ENCODE assay signal across 19 mouse cellular contexts in the genomic region with DNA sequence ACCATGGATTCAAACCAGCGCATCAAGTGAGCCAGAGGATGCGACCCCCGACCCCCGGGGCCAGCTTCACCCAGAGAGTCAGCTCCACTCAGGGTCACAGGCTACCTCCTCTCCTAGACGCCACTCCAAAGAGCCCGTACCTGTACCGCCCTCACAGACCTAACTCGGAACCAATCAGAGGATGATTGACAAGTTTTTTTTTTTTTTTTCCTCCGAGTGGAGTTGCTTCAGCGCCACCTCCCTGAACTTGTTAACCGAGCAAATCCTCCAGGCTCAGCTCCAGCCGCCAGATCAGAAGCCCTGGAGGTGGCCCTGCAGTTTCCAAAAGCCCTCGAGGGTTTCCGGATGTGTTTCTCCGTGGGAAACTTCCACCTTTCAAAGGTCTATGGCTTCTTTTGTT. TPM values are rescaled to one million over a fixed set of nuclear protein-coding genes. Genes with fewer than 3 reads are reported as not detected.
"Had no signal": no experiment of that assay in that cellular context is flagged by ENCODE, and none has a peak within 500 bp of the region (broad histone marks: within the 10 kb centered on the region; RNA-seq: fewer than 3 reads in every experiment).

No protein-coding gene starts in this region.

- H3K4me3 ChIP-seq: limb, embryonic 12.5 days; limb, embryonic 15.5 days; liver, embryonic 13.5 days; midbrain, embryonic 13.5 days; stomach, embryonic 15.5 days had no signal

- DNase-seq: kidney, adult 18-20 months; kidney, adult 9 months; kidney, postnatal 14 days; kidney, postnatal 4 days; left cerebral cortex, postnatal 4 days; liver, embryonic 13.5 days; lung, embryonic 14.5 days; thymus, postnatal 25 days had no signal

- H3K9ac ChIP-seq: limb, embryonic 12.5 days; limb, embryonic 15.5 days; liver, embryonic 13.5 days; lung, embryonic 14.5 days; midbrain, embryonic 13.5 days; stomach, embryonic 15.5 days had no signal

- H3K36me3 ChIP-seq: limb, embryonic 12.5 days; limb, embryonic 15.5 days; liver, embryonic 13.5 days; midbrain, embryonic 13.5 days; stomach, embryonic 15.5 days had no signal

- H3K9me3 ChIP-seq: limb, embryonic 15.5 days; liver, embryonic 13.5 days; midbrain, embryonic 13.5 days; stomach, embryonic 15.5 days had no signal

- H3K27ac ChIP-seq: limb, embryonic 12.5 days; limb, embryonic 15.5 days; liver, embryonic 13.5 days; macrophage; midbrain, embryonic 13.5 days; stomach, embryonic 15.5 days had no signal

RNA-seq across cellular contexts. Expression of gene Hnf1a, which starts 11.1 kb away (rescaled TPM):
- total RNA-seq: layer of hippocampus, adult 18-20 months; layer of hippocampus, postnatal 14 days; left cerebral cortex, adult 8-10 months; left cerebral cortex, postnatal 14 days; left cerebral cortex, postnatal 4 days; megakaryocyte, adult 5-6 weeks; midbrain, postnatal 0 days had no signal

RNA-seq across cellular contexts. Expression of gene Oasl1, which starts 59.0 kb away (rescaled TPM):
- total RNA-seq: layer of hippocampus, adult 18-20 months; layer of hippocampus, postnatal 14 days; left cerebral cortex, postnatal 14 days; left cerebral cortex, postnatal 4 days had no signal
